ENCODE assay signal across 29 mouse cellular contexts in the genomic region with DNA sequence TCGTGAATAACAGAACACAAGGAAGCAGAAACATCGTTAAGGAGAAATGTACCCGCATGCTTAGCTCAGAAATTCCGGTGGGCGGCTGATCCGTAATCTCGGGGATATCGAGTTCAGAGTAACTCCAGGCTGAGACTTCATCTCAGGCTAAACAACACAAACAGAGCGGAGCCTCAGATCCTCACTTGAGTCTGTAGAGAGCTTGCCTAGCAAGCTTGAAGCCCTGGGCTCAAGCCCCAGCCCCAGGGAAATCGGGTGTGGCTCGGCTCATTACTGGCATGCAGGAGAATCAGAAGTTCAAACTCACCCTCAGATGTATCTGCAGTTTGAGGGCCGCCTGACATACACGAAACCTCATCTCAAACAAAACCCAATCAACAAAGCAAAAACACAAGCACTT. TPM values are rescaled to one million over a fixed set of nuclear protein-coding genes. Genes with fewer than 3 reads are reported as not detected.
DNase-seq lines count a peak whose midpoint lies in the region; ATAC-seq and TF ChIP-seq lines count a peak whose summit lies in the region.
"Had no signal": no experiment of that assay in that cellular context is flagged by ENCODE, and none has a peak within 500 bp of the region (broad histone marks: within the 10 kb centered on the region; RNA-seq: fewer than 3 reads in every experiment).

No protein-coding gene starts in this region.

- H3K4me3 ChIP-seq in liver, embryonic 12.5 days, result no peak overlapping the region
- H3K4me3 ChIP-seq in liver, postnatal 0 days (ENCODE audit: low read depth, low read length), result no peak overlapping the region
- H3K4me3 ChIP-seq in ES-E14 (ENCODE audit: insufficient read depth in 1 of 2, low read depth in 1 of 2, low read length in 2 of 2, poor library complexity in 1 of 2, severe bottlenecking in 1 of 2), result peak overlapping the region; percentile 2 to 48; a peak in 2 of 4 replicates
- no peak overlapping the region for H3K4me3 ChIP-seq in liver, embryonic 13.5 days (replicated peaks)
- H3K4me3 ChIP-seq: embryonic facial prominence, embryonic 13.5 days; erythroblast, embryonic 14.5 days; hindbrain, embryonic 12.5 days; kidney, embryonic 15.5 days; limb, embryonic 15.5 days; stomach, embryonic 15.5 days had no signal

- TF ChIP-seq EP300 in liver, postnatal 0 days (IDR thresholded peaks at IDR 0.05; ENCODE audit: low read depth), result no peak

- H3K27ac ChIP-seq in liver, embryonic 12.5 days, result no peak overlapping the region
- no peak overlapping the region for H3K27ac ChIP-seq in liver, postnatal 0 days (ENCODE audit: low read depth)
- H3K27ac ChIP-seq in ES-E14 (ENCODE audit: insufficient read depth, low read depth, low read length, poor library complexity, severe bottlenecking), result peak overlapping the region; percentile 96
- 0 out of 2 replicates have a peak overlapping the region, but pooled peaks have one; percentile 8 for H3K27ac ChIP-seq in liver, embryonic 13.5 days
- H3K27ac ChIP-seq: embryonic facial prominence, embryonic 13.5 days; hindbrain, embryonic 12.5 days; limb, embryonic 15.5 days had no signal

- H3K9me3 ChIP-seq in liver, embryonic 12.5 days (replicated peaks), result no peaks in the 10 kb centered on the region
- H3K9me3 ChIP-seq in liver, postnatal 0 days (ENCODE audit: low read length), result no peaks in the 10 kb centered on the region
- H3K9me3 ChIP-seq in ES-E14 (ENCODE audit: control insufficient read depth, insufficient read depth, low read depth, low read length), result no peaks in the 10 kb centered on the region
- H3K9me3 ChIP-seq in liver, embryonic 13.5 days (replicated peaks), result no peaks in the 10 kb centered on the region
- H3K9me3 ChIP-seq: embryonic facial prominence, embryonic 13.5 days; hindbrain, embryonic 12.5 days; kidney, embryonic 15.5 days; limb, embryonic 15.5 days; megakaryocyte, embryonic 14.5 days; stomach, embryonic 15.5 days had no signal

- ATAC-seq in liver, embryonic 12.5 days, result no peak
- ATAC-seq in liver, postnatal 0 days, result no peak
- ATAC-seq in liver, embryonic 13.5 days (ENCODE audit: low read depth), result no peak
- ATAC-seq: forebrain, embryonic 14.5 days; midbrain, embryonic 16.5 days had no signal

- H3K4me1 ChIP-seq in liver, embryonic 12.5 days, result peaks cover 44% of the 10 kb centered on the region
- peaks cover 29% of the 10 kb centered on the region for H3K4me1 ChIP-seq in liver, postnatal 0 days (ENCODE audit: insufficient read depth)
- H3K4me1 ChIP-seq in ES-E14 (ENCODE audit: control insufficient read depth in 2 of 2, insufficient read depth in 2 of 2, low read length in 2 of 2, poor library complexity in 1 of 2), result peaks cover 21 to 31% of the 10 kb centered on the region in 2 experiments
- H3K4me1 ChIP-seq in liver, embryonic 13.5 days (replicated peaks), result peaks cover 40% of the 10 kb centered on the region
- H3K4me1 ChIP-seq: limb, embryonic 15.5 days had no signal

- no peaks in the 10 kb centered on the region for H3K36me3 ChIP-seq in liver, embryonic 12.5 days
- no peaks in the 10 kb centered on the region for H3K36me3 ChIP-seq in liver, postnatal 0 days (replicated peaks; ENCODE audit: insufficient read depth, low read length)
- no peaks in the 10 kb centered on the region for H3K36me3 ChIP-seq in ES-E14 (ENCODE audit: control insufficient read depth, insufficient read depth, low read length, poor library complexity, severe bottlenecking)
- H3K36me3 ChIP-seq in liver, embryonic 13.5 days, result no peaks in the 10 kb centered on the region
- H3K36me3 ChIP-seq: embryonic facial prominence, embryonic 13.5 days; hindbrain, embryonic 12.5 days; kidney, embryonic 15.5 days; limb, embryonic 15.5 days; stomach, embryonic 15.5 days had no signal

- in situ Hi-C loops in ES-E14 (cut with MboI; ENCODE audit: low sequenced_read_pairs in 2 of 2, unreplicated experiment in 2 of 2), result no loop called here

- H3K9ac ChIP-seq in liver, embryonic 12.5 days, result no peak overlapping the region
- no peak overlapping the region for H3K9ac ChIP-seq in liver, postnatal 0 days (replicated peaks)
- H3K9ac ChIP-seq in ES-E14 (ENCODE audit: insufficient read depth, low read depth, low read length, poor library complexity, severe bottlenecking), result peak overlapping the region; percentile 75
- no peak overlapping the region for H3K9ac ChIP-seq in liver, embryonic 13.5 days
- H3K9ac ChIP-seq: embryonic facial prominence, embryonic 13.5 days; hindbrain, embryonic 12.5 days; kidney, embryonic 15.5 days; limb, embryonic 15.5 days; lung, embryonic 14.5 days; stomach, embryonic 15.5 days had no signal

- no peaks in the 10 kb centered on the region for H3K27me3 ChIP-seq in liver, embryonic 12.5 days (replicated peaks)
- H3K27me3 ChIP-seq in liver, postnatal 0 days (ENCODE audit: insufficient read depth, low read length), result no peaks in the 10 kb centered on the region
- H3K27me3 ChIP-seq in liver, embryonic 13.5 days, result no peaks in the 10 kb centered on the region
- H3K27me3 ChIP-seq: CH12.LX; embryonic facial prominence, embryonic 13.5 days; hindbrain, embryonic 12.5 days; kidney, embryonic 15.5 days; limb, embryonic 15.5 days; megakaryocyte, embryonic 14.5 days; stomach, embryonic 15.5 days had no signal

- H3K4me2 ChIP-seq in liver, embryonic 12.5 days, result peak overlapping the region; percentile 57
- H3K4me2 ChIP-seq in liver, postnatal 0 days (ENCODE audit: low read depth, low read length), result no peak overlapping the region
- peak overlapping the region; percentile 48; the same call in 1 of the 2 replicates for H3K4me2 ChIP-seq in liver, embryonic 13.5 days
- H3K4me2 ChIP-seq: embryonic facial prominence, embryonic 13.5 days; heart, embryonic 11.5 days; hindbrain, embryonic 12.5 days; kidney, embryonic 15.5 days; limb, embryonic 15.5 days; lung, embryonic 14.5 days; stomach, embryonic 15.5 days had no signal

- WGBS in liver, embryonic 12.5 days (ENCODE audit: insufficient replicate concordance), result 71% methylated on average over 13 of the region's 13 CpGs
- WGBS in liver, postnatal 0 days (ENCODE audit: insufficient replicate concordance), result 81% methylated on average over 13 of the region's 13 CpGs
- WGBS in liver, embryonic 13.5 days (ENCODE audit: insufficient replicate concordance), result 73% methylated on average over 13 of the region's 13 CpGs

- intact Hi-C loops in left cerebral cortex, postnatal 10 days (cut with DNase I), result no loop called here

- DNase-seq in liver, postnatal 0 days, result no peak
- no peak for DNase-seq in ES-E14 (ENCODE audit: low read depth, low spot score)
- DNase-seq in liver, embryonic 13.5 days, result no peak
- no peak for DNase-seq in left cerebral cortex, postnatal 10 days (ENCODE audit: extremely low spot score in 1 of 2, low spot score in 2 of 2)
- DNase-seq in left cerebral cortex, adult 8-10 months (ENCODE audit: low spot score in 2 of 2), result no peak
- no peak for DNase-seq in cerebellum, adult 11 months
- DNase-seq: adrenal gland, postnatal 36 days; B cell, adult 2 months; cerebellum, adult 18-20 months; cerebellum, postnatal 25 days; gastrocnemius, postnatal 10 days; heart, postnatal 10 days; kidney, postnatal 36 days; layer of hippocampus, postnatal 36 days; left cerebral cortex, postnatal 4 days; right cerebral cortex, postnatal 4 days had no signal

- no peak for TF ChIP-seq CTCF in liver, postnatal 0 days (IDR thresholded peaks at IDR 0.05; ENCODE audit: low read depth)

TF ChIP-seq in ES-E14, 5 proteins besides CTCF, POLR2A, EP300 and RAD21:
- TF ChIP-seq MAFK (IDR thresholded peaks at IDR 0.05; ENCODE audit: insufficient read depth, low read depth, low read length) (no peak), ZNF384 (IDR thresholded peaks at IDR 0.05; ENCODE audit: low read depth, low read length) (no peak)
TF ChIP-seq in ES-E14: peak in this region for 0.

RNA-seq across cellular contexts. Expression of a gene that starts 22.5 kb away (rescaled TPM):
- polyA plus RNA-seq in liver, embryonic 12.5 days (2016; fragmentation: Nextera tagmentation; extraction: Ambion mirVana), result 8.1 and 8.3 TPM in 2 replicates
- 3.3 and 3.9 TPM in 2 replicates for polyA plus RNA-seq in liver, postnatal 0 days (2015; fragmentation: Nextera tagmentation; extraction: Ambion mirVana)
- 73.6 and 83.4 TPM in 2 replicates for total RNA-seq in ES-E14 (2012; rRNA removed)
- polyA plus RNA-seq in liver, embryonic 13.5 days (2015; fragmentation: Nextera tagmentation; extraction: Ambion mirVana), result 3.5 and 4.5 TPM in 2 replicates
- total RNA-seq in left cerebral cortex, postnatal 10 days (2021), result 10 to 100 TPM; 31.7 to 34.3 TPM
- 10 to 100 TPM; 33.3 to 35.9 (median 34.5) TPM for total RNA-seq in left cerebral cortex, adult 8-10 months (2022)

Comparison
In these comparisons a context has a peak if more than half of its experiments do, and no peak if none do; other contexts are left out.
1. H3K27ac ChIP-seq: peak in ES-E14 (single experiment) and liver, embryonic 13.5 days (single experiment); none in liver, embryonic 12.5 days (single experiment) and liver, postnatal 0 days (single experiment).
2. H3K4me3 ChIP-seq: peak in ES-E14 (2 of 2); none in liver, embryonic 12.5 days (single experiment), liver, postnatal 0 days (single experiment) and liver, embryonic 13.5 days (single experiment).